Mouse (Mus musculus) CD4-positive, CD25-positive, alpha-beta regulatory T cell (primary cell): Measurements from ENCODE around the gene Zfp109. TPM values are rescaled to one million over a fixed set of nuclear protein-coding genes. Genes with fewer than 3 reads are reported as not detected.

Experiments used
- polyA plus RNA-seq: library from polyadenylated mRNA; unstranded; fragments of 100-300 nt; shearing (Covaris generic); gene quantifications from one replicate; pipeline ENCODE4 v1.2.1, GENCODE M21; 2017

Gene Zfp109
- polyA plus RNA-seq: 4.3 TPM

GRCm38 (mm10) chr7:24237040-24237791, at the start of gene Zfp109:
Gene Zfp109, minus strand, starts transcription at chr7:24237560.

GRCm38 (mm10) chr7:24270288-24270672, 32.9 kb upstream of the Zfp109 start, which contains the start of gene Zfp93:
Gene Zfp93, plus strand, starts transcription at chr7:24270420.

GRCm38 (mm10) chr7:24254633-24255474, 17.5 kb upstream of the Zfp109 start, which contains the start of gene Zfp108:
Gene Zfp108, plus strand, starts transcription at chr7:24254794.

GRCm38 (mm10) chr7:24211343-24211742, 26.0 kb downstream of the Zfp109 start, which contains the start of gene Zfp111:
Gene Zfp111, minus strand, starts transcription at chr7:24211443.

Other genes starting within 250 kb of the Zfp109 start
- not detected for gene V1rd19, start 235.9 kb downstream of the Zfp109 start, polyA plus RNA-seq
- 0.07 TPM for gene Vmn1r183, start 184.3 kb downstream of the Zfp109 start, polyA plus RNA-seq
- 31.0 TPM for gene Zfp180, start 155.6 kb downstream of the Zfp109 start, polyA plus RNA-seq
- 1.5 TPM for gene Zfp112, start 125.2 kb downstream of the Zfp109 start, polyA plus RNA-seq
- 14.4 TPM for gene Zfp235, start 103.4 kb downstream of the Zfp109 start, polyA plus RNA-seq
- gene Zfp114, start 62.5 kb downstream of the Zfp109 start, polyA plus RNA-seq: 0.77 TPM
- gene Zfp111, start 26.1 kb downstream of the Zfp109 start, polyA plus RNA-seq: 0.29 TPM
- gene Zfp108, start 17.2 kb upstream of the Zfp109 start, polyA plus RNA-seq: 0.56 TPM
- gene Zfp93, start 32.9 kb upstream of the Zfp109 start, polyA plus RNA-seq: 1.7 TPM
- 20.5 TPM for gene Zfp61, start 63.7 kb upstream of the Zfp109 start, polyA plus RNA-seq
- gene Zfp94, start 79.1 kb upstream of the Zfp109 start, polyA plus RNA-seq: 12.3 TPM
- gene Tescl, start 96.4 kb upstream of the Zfp109 start, polyA plus RNA-seq: not detected
- gene Lypd5, start 111.6 kb upstream of the Zfp109 start, polyA plus RNA-seq: not detected
- gene Kcnn4, start 132.7 kb upstream of the Zfp109 start, polyA plus RNA-seq: 397 TPM
- 66.6 TPM for gene Smg9, start 162.1 kb upstream of the Zfp109 start, polyA plus RNA-seq
- gene Irgc1, start 214.7 kb upstream of the Zfp109 start, polyA plus RNA-seq: 0.41 TPM
- 1.7 TPM for gene Plaur, start 224.9 kb upstream of the Zfp109 start, polyA plus RNA-seq
- gene Cadm4, start 244.5 kb upstream of the Zfp109 start, polyA plus RNA-seq: not detected